Mouse (Mus musculus): ENCODE results near the gene Hexdc.

- TF ChIP-seq POLR2A (IDR thresholded peaks at IDR 0.05; ENCODE audit: extremely low read depth, insufficient read depth, low read length) (no peak), CTCF (IDR thresholded peaks at IDR 0.05; ENCODE audit: extremely low read depth, insufficient read depth, low read length) (no peak)
These were observed 17.2 kb downstream of the Hexdc start for GRCm38 (mm10) chr11:121221321-121222010.

Data from cortical plate, adult 2 months (tissue).